Mouse (Mus musculus): Measurements from ENCODE around the gene Riox1. TPM values are rescaled to one million over a fixed set of nuclear protein-coding genes. Genes with fewer than 3 reads are reported as not detected.

The Riox1 gene
- 0.49 and 0.98 TPM in 2 replicates for polyA plus RNA-seq (2012)

DNA sequence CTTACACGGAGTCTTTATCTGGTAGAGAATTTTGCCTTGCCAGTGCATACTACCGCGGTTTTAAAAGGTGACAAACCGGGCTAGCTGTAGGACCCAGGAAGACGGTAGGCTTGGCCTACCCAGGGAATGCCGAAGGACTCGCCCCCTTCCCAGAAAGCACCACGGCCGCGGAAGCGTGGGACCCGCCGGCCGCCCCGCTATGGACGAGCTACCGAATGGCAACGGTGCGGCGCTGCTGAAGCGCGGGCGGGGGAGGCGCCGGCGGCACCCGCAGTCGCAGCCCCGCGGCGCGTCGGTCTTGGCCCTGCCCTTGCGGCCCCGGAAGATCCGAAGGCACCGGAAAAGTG is at the start of gene Riox1:
TSS of gene Riox1 (plus strand) at position 116 of the 347 bp plus-strand sequence.
- peak within 1 kb of the TSS; percentile 85 for H3K4me3 ChIP-seq (replicated peaks)
- peaks cover 63% of the 10 kb centered on the region for H3K4me1 ChIP-seq (ENCODE audit: control insufficient read depth)
- H3K9me3 ChIP-seq (ENCODE audit: control insufficient read depth, low read length), result no peaks in the 10 kb centered on the region
- H3K27me3 ChIP-seq (ENCODE audit: control insufficient read depth), result 0 out of 2 replicates have a peak, but pooled peaks cover 3% of the 10 kb centered on the region
- H3K36me3 ChIP-seq (ENCODE audit: control insufficient read depth), result peaks cover 16% of the 10 kb centered on the region
- TF ChIP-seq TAL1 (IDR thresholded peaks at IDR 0.05; ENCODE audit: low read length), result no peak
- TF ChIP-seq GATA1 (IDR thresholded peaks at IDR 0.05; ENCODE audit: low read length), result no peak

DNA sequence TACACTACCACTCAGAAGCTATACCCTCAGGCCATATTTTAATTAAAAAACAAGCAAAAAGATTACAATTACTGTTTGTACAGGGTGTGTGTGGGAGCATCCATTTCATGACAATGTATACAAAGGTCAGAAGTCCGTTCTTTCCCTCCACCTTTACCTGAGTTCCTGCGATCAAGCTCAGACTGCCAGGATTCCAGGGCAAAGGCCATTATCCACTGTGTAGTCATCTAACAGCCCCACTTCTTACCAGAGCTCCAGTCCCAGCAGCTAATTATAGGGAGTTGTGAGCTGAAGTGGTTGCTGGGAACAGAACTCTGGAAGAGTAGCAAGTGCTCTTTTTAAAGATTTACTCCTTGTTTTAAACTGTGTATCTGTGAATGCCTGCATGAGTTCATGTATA is 40.0 kb upstream of the Riox1 start:
- H3K4me1 ChIP-seq (ENCODE audit: control insufficient read depth), result peaks cover 11% of the 10 kb centered on the region
- H3K9me3 ChIP-seq (ENCODE audit: control insufficient read depth, low read length), result no peaks in the 10 kb centered on the region
- no peaks in the 10 kb centered on the region for H3K27me3 ChIP-seq (ENCODE audit: control insufficient read depth)
- H3K36me3 ChIP-seq (ENCODE audit: control insufficient read depth), result peaks cover 10% of the 10 kb centered on the region
- no peak for TF ChIP-seq TAL1 (IDR thresholded peaks at IDR 0.05; ENCODE audit: low read length)
- TF ChIP-seq GATA1 (IDR thresholded peaks at IDR 0.05; ENCODE audit: low read length), result no peak
- H3K4me3 ChIP-seq (replicated peaks), result no peak overlapping the region

DNA sequence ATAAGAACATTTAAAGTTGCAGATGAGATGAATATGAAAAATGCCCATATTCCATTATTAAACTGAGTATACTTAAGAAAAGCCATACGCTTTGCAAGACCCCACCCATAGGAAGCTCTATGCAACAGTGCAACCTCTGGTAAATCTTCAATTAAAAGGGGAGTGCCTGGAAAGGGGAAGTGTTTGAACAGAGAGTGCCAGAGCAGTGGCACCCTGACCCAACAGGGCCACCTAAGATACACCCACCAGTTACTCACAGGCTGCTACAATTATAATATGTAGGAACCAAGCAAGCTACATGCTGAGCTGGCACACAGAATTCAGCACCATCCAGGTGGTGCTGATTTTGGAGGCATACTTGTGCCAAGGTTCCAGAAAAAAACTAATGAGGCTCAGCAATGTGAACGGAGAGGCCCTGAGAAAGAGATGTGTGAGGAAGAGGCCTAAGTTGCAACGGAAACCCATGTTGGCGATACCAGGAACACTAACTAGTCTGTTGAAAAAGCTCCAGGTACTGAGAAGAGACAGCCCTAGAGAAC is 36.1 kb upstream of the Riox1 start:
- H3K4me1 ChIP-seq (ENCODE audit: control insufficient read depth), result peaks cover 11% of the 10 kb centered on the region
- no peak for TF ChIP-seq GATA1 (IDR thresholded peaks at IDR 0.05; ENCODE audit: low read length)
- TF ChIP-seq TAL1 (IDR thresholded peaks at IDR 0.05; ENCODE audit: low read length), result no peak
- no peak overlapping the region for H3K4me3 ChIP-seq (replicated peaks)

DNA sequence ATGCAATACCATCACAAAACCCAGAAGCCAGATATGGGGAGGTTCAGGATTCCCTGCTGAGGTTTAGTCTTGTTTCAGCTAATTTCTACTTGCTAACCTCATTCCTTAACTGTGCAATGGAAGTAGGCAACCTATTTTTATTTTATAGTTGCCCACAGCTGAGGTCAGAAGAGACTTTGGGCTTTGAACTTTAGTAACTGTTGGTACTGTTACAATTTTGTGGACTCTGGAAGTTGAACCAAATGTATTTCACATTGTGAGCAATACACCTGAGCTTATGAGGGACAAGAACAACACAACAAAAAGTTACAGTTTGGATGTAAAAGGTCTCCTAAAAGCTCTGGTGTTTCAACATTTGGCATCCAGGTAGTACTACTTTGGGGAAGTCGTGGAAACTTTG is 35.6 kb upstream of the Riox1 start:
- peaks cover 17% of the 10 kb centered on the region for H3K36me3 ChIP-seq (ENCODE audit: control insufficient read depth)
- H3K4me1 ChIP-seq (ENCODE audit: control insufficient read depth), result peaks cover 13% of the 10 kb centered on the region
- H3K9me3 ChIP-seq (ENCODE audit: control insufficient read depth, low read length), result no peaks in the 10 kb centered on the region
- H3K27me3 ChIP-seq (ENCODE audit: control insufficient read depth), result no peaks in the 10 kb centered on the region
- no peak overlapping the region for H3K4me3 ChIP-seq (replicated peaks)
- no peak for TF ChIP-seq GATA1 (IDR thresholded peaks at IDR 0.05; ENCODE audit: low read length)
- no peak for TF ChIP-seq TAL1 (IDR thresholded peaks at IDR 0.05; ENCODE audit: low read length)

More for the DNA sequence above, 36.1 kb upstream of the Riox1 start:
- Histone ChIP-seq H3K27me3 (ENCODE audit: control insufficient read depth) (no peaks in the 10 kb centered on the region), H3K9me3 (ENCODE audit: control insufficient read depth, low read length) (no peaks in the 10 kb centered on the region), H3K36me3 (ENCODE audit: control insufficient read depth) (peaks cover 17% of the 10 kb centered on the region)

GRCm38 (mm10) chr12:83916884-83917283 is 33.5 kb upstream of the Riox1 start:
- TF ChIP-seq TAL1 (IDR thresholded peaks at IDR 0.05; ENCODE audit: low read length) (no peak), GATA1 (IDR thresholded peaks at IDR 0.05; ENCODE audit: low read length) (no peak)
- peaks cover 5% of the 10 kb centered on the region for H3K27me3 ChIP-seq (ENCODE audit: control insufficient read depth)
- H3K36me3 ChIP-seq (ENCODE audit: control insufficient read depth), result peaks cover 17% of the 10 kb centered on the region
- H3K9me3 ChIP-seq (ENCODE audit: control insufficient read depth, low read length), result no peaks in the 10 kb centered on the region
- H3K4me1 ChIP-seq (ENCODE audit: control insufficient read depth), result peaks cover 11% of the 10 kb centered on the region
- no peak overlapping the region for H3K4me3 ChIP-seq (replicated peaks)

DNA sequence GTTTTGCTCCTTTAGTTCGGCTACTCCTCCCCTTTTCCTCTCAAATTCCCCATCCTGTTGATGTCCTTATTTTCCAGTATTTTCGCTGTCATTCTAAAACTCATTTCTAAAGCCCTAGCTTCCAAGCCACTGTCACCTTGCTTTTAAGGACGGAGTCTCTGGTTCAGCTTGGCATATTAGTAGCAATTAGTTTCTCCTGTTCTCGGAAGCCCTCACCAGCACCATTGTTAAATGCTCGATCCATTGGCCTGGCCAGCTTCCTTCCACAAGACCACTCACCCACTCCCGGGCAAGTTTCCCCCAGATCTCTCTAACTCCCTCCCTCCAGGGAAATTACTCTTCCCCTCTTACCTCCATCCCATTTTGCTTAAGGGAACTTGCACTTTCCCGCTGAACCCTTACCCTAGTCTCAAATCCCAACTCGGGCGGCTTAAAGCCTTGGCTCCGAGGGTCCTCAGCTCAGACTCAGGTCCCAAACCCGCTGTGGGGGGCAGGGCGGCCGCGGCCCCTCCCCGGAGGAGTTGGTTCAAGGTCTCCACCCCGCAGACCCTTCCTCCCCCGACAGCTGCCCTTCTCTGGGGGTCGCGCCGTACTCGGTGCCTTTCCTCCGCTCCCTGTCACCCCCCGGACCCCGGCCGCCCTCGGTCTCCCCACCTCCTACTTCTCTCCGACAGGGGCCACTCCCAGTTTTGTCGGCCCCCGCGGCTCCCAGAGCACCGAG is 29.5 kb upstream of the Riox1 start:
- peaks cover 22% of the 10 kb centered on the region for H3K4me1 ChIP-seq (ENCODE audit: control insufficient read depth)
- no peak for TF ChIP-seq TAL1 (IDR thresholded peaks at IDR 0.05; ENCODE audit: low read length)
- no peak for TF ChIP-seq GATA1 (IDR thresholded peaks at IDR 0.05; ENCODE audit: low read length)
- peaks cover 8% of the 10 kb centered on the region for H3K36me3 ChIP-seq (ENCODE audit: control insufficient read depth)
- H3K9me3 ChIP-seq (ENCODE audit: control insufficient read depth, low read length), result no peaks in the 10 kb centered on the region
- peak overlapping the region; percentile 96 for H3K4me3 ChIP-seq (replicated peaks)
- peaks cover 5% of the 10 kb centered on the region for H3K27me3 ChIP-seq (ENCODE audit: control insufficient read depth)

DNA sequence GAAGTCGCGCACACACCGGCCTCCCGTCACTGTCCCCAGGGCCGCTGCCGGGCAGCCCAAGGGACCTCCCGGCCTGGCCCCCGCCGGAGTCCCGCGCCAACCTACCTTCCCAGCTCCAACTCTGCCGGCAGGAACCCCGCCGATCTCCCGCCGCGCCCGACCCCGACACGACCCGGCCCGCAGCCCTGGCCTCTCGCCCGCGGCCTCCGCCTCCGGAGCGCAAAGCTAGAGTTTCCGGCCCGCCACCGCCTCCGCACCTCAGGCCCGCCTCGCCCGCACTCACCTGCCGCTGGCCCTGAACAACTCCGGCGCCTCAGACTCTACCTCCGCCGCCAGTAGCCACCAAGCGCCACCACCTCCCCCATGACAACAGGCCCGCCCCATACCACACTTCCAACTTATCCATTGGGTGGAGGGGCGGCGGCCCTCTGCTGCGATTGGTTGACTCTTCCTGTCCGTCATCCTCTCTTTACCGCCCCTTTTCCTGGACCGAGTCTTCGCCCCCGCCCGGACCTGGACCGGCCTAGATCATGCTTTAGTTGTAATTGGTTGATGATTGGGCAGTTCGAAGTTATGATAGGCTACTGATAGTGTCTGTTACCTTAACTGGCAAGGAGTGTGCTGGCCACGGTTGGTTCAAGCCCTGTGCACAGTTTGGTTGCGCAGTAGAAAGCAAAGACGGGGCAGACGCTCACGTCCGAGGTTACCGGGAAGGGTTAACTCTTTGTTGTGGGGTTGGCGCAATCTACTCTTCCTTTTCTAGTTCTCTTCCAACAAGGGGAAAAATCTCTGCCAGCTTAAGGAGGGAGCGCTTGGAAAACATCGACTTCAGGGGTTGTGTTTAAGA is 28.6 kb upstream of the Riox1 start, which contains the start of gene Numb:
TSS of gene Numb (minus strand) at position 400 of the 847 bp plus-strand sequence.
- Histone ChIP-seq H3K4me1 (ENCODE audit: control insufficient read depth) (peaks cover 22% of the 10 kb centered on the region), H3K36me3 (ENCODE audit: control insufficient read depth) (peaks cover 3% of the 10 kb centered on the region), H3K4me3 (replicated peaks) (peak within 1 kb of the TSS; percentile 96), H3K9me3 (ENCODE audit: control insufficient read depth, low read length) (no peaks in the 10 kb centered on the region), H3K27me3 (ENCODE audit: control insufficient read depth) (peaks cover 5% of the 10 kb centered on the region)
- TF ChIP-seq GATA1 (IDR thresholded peaks at IDR 0.05; ENCODE audit: low read length) (no peak), TAL1 (IDR thresholded peaks at IDR 0.05; ENCODE audit: low read length) (no peak)

DNA sequence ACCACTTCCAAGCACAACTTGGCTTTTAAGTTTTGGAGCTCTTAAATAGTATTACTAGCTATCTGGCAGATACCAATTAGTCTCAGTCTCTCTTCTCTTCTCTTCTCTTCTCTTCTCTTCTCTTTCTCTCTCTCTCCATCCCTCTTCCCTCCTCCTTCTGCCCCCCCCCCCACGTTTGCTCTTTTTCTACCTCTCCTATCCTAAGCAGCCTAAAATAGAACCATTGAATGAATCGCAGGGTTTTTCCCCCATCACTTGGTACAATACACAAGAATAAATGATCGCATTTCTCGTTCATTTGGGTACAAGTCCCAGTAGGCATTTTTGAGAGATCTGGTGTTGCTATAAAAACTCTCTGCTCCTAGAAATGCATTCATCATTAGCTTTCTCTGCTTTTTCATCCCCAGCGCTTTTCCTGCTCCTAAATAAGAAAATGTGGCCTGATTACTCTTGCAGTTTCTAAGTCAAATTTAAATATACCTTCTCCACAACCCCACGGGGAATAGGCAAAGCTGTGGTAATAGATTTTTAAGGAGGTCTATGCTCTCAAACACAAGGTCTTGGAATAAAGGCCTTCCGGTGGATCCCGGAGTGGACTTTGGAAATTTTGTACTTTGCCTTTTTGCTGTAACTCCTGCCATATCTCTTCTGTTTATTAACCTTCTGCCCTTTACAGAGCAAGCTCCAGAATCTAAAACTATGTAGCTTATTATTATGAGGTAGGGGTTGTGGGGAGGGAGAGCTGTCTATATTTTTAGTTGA is 27.5 kb upstream of the Riox1 start:
- H3K27me3 ChIP-seq (ENCODE audit: control insufficient read depth), result peaks cover 5% of the 10 kb centered on the region
- H3K9me3 ChIP-seq (ENCODE audit: control insufficient read depth, low read length), result no peaks in the 10 kb centered on the region
- peaks cover 22% of the 10 kb centered on the region for H3K4me1 ChIP-seq (ENCODE audit: control insufficient read depth)
- no peaks in the 10 kb centered on the region for H3K36me3 ChIP-seq (ENCODE audit: control insufficient read depth)
- peak overlapping the region; percentile 96 for H3K4me3 ChIP-seq (replicated peaks)
- no peak for TF ChIP-seq GATA1 (IDR thresholded peaks at IDR 0.05; ENCODE audit: low read length)
- TF ChIP-seq TAL1 (IDR thresholded peaks at IDR 0.05; ENCODE audit: low read length), result no peak

All from erythroblast, embryonic 14.5 days (primary cell).